Mouse (Mus musculus): ENCODE results near the gene Mfsd4a. TPM values are rescaled to one million over a fixed set of nuclear protein-coding genes. Genes with fewer than 3 reads are reported as not detected.

Gene Mfsd4a
- polyA plus RNA-seq, 1 experiment from 2014 or later = 8.1 TPM

DNA sequence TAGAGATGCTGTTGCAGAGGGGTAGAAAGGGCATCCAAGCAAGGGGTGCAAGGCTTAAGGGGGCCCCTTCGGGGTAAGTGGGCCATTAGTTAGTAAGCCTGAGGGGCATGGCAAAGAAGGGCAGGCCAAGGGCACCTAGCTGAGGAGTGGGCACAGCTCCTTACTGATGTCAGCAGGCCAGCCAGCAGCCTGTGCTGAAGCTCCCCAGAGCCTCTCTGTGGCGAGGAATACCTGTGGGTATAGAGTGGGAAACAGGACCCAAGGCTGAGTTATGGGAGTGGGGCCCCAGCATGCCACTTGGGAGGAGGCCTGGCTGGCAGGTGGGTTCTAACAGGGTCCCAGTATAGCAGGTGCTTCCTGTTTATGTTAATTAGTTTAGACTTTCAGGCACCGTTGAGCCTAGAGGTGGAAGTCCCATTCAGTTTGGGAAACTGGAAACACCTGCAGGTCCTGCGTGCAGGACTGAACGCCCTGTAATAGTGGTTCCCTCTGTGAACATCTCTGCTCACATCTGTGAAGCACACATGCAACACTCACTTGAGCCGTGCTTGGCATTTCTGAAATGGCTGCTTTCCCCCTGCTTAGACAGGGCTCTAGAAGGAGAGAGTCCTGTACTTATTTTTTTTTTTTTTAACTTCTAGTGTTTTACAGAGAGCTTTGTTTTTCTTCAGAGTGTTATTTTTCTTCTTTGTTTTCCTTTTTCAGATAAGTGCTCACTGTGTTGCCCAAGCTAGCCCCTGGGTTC is 34.3 kb upstream of the Mfsd4a start:
- Histone ChIP-seq H3K27ac (replicated peaks; ENCODE audit: low read depth, low read length) (no peak overlapping the region), H3K9me3 (replicated peaks; ENCODE audit: control insufficient read depth, low read length) (no peaks in the 10 kb centered on the region), H3K36me3 (replicated peaks; ENCODE audit: control insufficient read depth, insufficient read depth, low read depth, low read length) (no peaks in the 10 kb centered on the region), H3K9ac (replicated peaks; ENCODE audit: low read length) (no peak overlapping the region), H3K4me2 (ENCODE audit: low read depth, low read length) (no peak overlapping the region), H3K27me3 (ENCODE audit: control insufficient read depth, insufficient read depth, low read length) (no peaks in the 10 kb centered on the region), H3K4me1 (ENCODE audit: control insufficient read depth, insufficient read depth, low read length) (no peaks in the 10 kb centered on the region), H3K4me3 (ENCODE audit: low read depth, low read length) (no peak overlapping the region)
- DNase-seq (ENCODE audit: low spot score) (no peak), ATAC-seq (replicated peaks; ENCODE audit: insufficient number of reproducible peaks, low FRiP score, low TSS enrichment, low read depth) (no peak)
- WGBS = 60% methylated on average over 6 of the region's 6 CpGs

DNA sequence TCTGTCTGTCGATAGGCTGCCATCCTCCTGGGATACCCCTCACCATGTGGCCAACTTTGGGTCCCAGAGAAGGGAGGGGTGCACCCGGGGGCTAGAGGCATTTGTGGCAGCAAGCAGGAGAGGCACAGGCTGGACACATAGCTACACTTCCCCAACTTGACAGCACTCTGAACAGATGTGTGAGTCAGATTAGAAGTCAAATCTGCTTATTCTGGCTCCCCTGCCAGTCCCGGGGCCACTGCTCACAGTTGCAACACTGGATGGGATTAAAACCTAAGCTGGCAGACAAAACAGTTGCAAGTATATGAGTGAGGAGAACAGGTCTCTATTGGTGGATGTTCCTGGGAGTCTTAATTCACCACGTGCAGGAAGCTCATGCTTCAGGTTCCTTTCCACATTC is 31.9 kb upstream of the Mfsd4a start:
- no peaks in the 10 kb centered on the region for H3K4me1 ChIP-seq (ENCODE audit: control insufficient read depth, insufficient read depth, low read length)
- no peak overlapping the region for H3K9ac ChIP-seq (replicated peaks; ENCODE audit: low read length)
- H3K9me3 ChIP-seq (replicated peaks; ENCODE audit: control insufficient read depth, low read length) = no peaks in the 10 kb centered on the region
- no peak overlapping the region for H3K4me2 ChIP-seq (ENCODE audit: low read depth, low read length)
- DNase-seq (ENCODE audit: low spot score) (no peak), ATAC-seq (replicated peaks; ENCODE audit: insufficient number of reproducible peaks, low FRiP score, low TSS enrichment, low read depth) (no peak)
- H3K4me3 ChIP-seq (ENCODE audit: low read depth, low read length) = no peak overlapping the region
- no peaks in the 10 kb centered on the region for H3K27me3 ChIP-seq (ENCODE audit: control insufficient read depth, insufficient read depth, low read length)
- 76% methylated on average over 4 of the region's 4 CpGs for WGBS
- H3K36me3 ChIP-seq (replicated peaks; ENCODE audit: control insufficient read depth, insufficient read depth, low read depth, low read length) = no peaks in the 10 kb centered on the region
- H3K27ac ChIP-seq (replicated peaks; ENCODE audit: low read depth, low read length) = no peak overlapping the region

DNA sequence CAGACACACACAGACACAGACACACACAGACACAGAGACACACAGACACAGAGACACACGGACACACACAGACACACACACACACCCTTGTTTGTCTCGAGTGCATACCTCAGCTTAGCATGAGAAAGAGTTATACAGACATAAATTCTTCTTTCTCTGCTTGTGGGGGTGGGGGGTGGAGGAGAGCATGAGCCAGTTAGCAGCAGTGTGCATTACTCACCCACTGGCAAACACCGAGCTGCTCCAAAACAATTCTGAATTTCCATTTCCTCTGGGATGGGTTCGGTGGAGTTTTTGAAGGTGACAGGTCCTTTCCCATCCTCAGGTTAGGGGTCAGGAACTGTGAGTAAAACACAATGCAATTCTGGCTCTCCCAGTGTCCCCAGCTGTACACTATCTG is 31.2 kb upstream of the Mfsd4a start:
- 82% methylated on average over 4 of the region's 4 CpGs for WGBS
- no peak overlapping the region for H3K4me3 ChIP-seq (ENCODE audit: low read depth, low read length)
- no peaks in the 10 kb centered on the region for H3K27me3 ChIP-seq (ENCODE audit: control insufficient read depth, insufficient read depth, low read length)
- ATAC-seq (replicated peaks; ENCODE audit: insufficient number of reproducible peaks, low FRiP score, low TSS enrichment, low read depth) (no peak), DNase-seq (ENCODE audit: low spot score) (no peak)
- no peak overlapping the region for H3K9ac ChIP-seq (replicated peaks; ENCODE audit: low read length)
- no peak overlapping the region for H3K4me2 ChIP-seq (ENCODE audit: low read depth, low read length)
- H3K27ac ChIP-seq (replicated peaks; ENCODE audit: low read depth, low read length) = no peak overlapping the region
- no peaks in the 10 kb centered on the region for H3K36me3 ChIP-seq (replicated peaks; ENCODE audit: control insufficient read depth, insufficient read depth, low read depth, low read length)
- no peaks in the 10 kb centered on the region for H3K4me1 ChIP-seq (ENCODE audit: control insufficient read depth, insufficient read depth, low read length)
- no peaks in the 10 kb centered on the region for H3K9me3 ChIP-seq (replicated peaks; ENCODE audit: control insufficient read depth, low read length)

DNA sequence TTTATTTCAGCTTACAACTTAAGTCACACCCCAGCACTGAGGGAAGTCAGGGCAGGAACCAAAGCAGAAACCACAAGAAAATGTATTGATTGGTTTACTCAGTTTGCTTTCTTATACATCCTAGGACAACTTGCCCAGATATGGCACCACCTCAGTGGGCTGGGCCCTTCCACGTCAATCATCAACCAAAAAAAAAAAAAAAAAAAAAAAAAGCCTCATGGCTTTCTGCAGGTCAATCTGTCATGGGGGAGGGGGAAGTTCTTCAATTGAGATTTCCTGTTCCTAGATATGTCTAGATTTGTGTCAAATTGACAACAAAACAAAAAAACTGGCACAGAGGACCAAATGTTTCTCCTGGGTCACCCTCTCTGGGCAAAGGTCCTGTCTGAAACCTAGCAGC is 30.2 kb upstream of the Mfsd4a start:
- no peaks in the 10 kb centered on the region for H3K36me3 ChIP-seq (replicated peaks; ENCODE audit: control insufficient read depth, insufficient read depth, low read depth, low read length)
- 72% methylated on average over 1 of the region's 1 CpGs for WGBS
- DNase-seq (ENCODE audit: low spot score) (no peak), ATAC-seq (replicated peaks; ENCODE audit: insufficient number of reproducible peaks, low FRiP score, low TSS enrichment, low read depth) (no peak)
- no peak overlapping the region for H3K4me2 ChIP-seq (ENCODE audit: low read depth, low read length)
- H3K27me3 ChIP-seq (ENCODE audit: control insufficient read depth, insufficient read depth, low read length) = no peaks in the 10 kb centered on the region
- H3K27ac ChIP-seq (replicated peaks; ENCODE audit: low read depth, low read length) = no peak overlapping the region
- no peaks in the 10 kb centered on the region for H3K4me1 ChIP-seq (ENCODE audit: control insufficient read depth, insufficient read depth, low read length)
- H3K9me3 ChIP-seq (replicated peaks; ENCODE audit: control insufficient read depth, low read length) = no peaks in the 10 kb centered on the region
- H3K4me3 ChIP-seq (ENCODE audit: low read depth, low read length) = no peak overlapping the region
- no peak overlapping the region for H3K9ac ChIP-seq (replicated peaks; ENCODE audit: low read length)

DNA sequence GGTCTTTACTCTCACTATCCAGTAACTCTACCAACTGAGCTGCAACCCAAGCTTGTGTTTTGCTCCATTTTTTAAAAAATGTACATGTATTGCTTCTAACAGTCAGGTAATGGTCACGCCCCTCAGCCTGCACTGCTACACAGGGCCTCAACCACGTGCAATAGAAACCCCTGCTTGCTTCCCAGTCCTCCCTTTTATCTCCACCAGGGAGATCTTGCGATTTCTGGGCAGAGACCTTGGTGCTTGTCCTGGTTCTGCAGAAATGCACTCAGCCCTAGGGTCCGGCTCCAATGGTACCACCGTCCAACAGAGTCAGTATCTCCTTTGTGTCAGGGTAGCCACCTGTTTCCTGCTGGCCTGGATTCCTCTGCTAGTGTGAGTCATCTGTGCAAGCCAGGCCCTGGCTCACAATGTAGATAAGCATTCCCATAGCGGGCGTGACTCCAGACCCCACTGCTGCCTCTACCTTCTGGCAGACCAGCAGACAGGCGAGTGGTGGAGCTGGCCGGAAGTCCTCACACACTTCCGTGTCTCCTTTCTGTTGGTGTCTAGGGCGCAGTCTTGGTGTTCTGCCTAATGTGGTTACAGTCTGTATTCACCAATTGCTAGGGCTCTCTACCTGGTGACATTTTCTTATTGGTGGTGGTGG is 27.6 kb upstream of the Mfsd4a start:
- H3K4me1 ChIP-seq (ENCODE audit: control insufficient read depth, insufficient read depth, low read length) = no peaks in the 10 kb centered on the region
- no peak overlapping the region for H3K27ac ChIP-seq (replicated peaks; ENCODE audit: low read depth, low read length)
- no peak overlapping the region for H3K9ac ChIP-seq (replicated peaks; ENCODE audit: low read length)
- no peaks in the 10 kb centered on the region for H3K36me3 ChIP-seq (replicated peaks; ENCODE audit: control insufficient read depth, insufficient read depth, low read depth, low read length)
- WGBS = 80% methylated on average over 11 of the region's 11 CpGs
- H3K9me3 ChIP-seq (replicated peaks; ENCODE audit: control insufficient read depth, low read length) = no peaks in the 10 kb centered on the region
- no peaks in the 10 kb centered on the region for H3K27me3 ChIP-seq (ENCODE audit: control insufficient read depth, insufficient read depth, low read length)
- no peak overlapping the region for H3K4me3 ChIP-seq (ENCODE audit: low read depth, low read length)
- ATAC-seq (replicated peaks; ENCODE audit: insufficient number of reproducible peaks, low FRiP score, low TSS enrichment, low read depth) (no peak), DNase-seq (ENCODE audit: low spot score) (no peak)
- H3K4me2 ChIP-seq (ENCODE audit: low read depth, low read length) = no peak overlapping the region

DNA sequence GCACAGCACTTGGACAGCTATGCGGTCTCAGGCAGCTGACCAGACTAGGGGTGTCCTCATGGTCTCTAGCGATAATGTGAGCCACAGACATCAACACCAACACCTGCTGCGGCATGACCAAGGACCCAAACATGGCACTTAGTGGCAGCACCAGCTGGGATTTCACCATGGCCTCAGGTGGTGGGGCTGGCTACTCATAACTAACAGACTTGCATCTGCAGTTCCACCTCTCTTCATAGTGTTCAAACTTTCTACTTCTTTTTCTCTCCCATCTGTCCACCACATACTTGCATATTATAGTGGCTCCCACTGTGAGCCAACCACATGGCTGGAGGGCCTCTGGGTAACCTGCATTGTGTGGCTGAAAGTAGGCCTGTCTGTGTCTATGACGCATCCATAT is 25.4 kb upstream of the Mfsd4a start:
- Histone ChIP-seq H3K27ac (replicated peaks; ENCODE audit: low read depth, low read length) (no peak overlapping the region), H3K9ac (replicated peaks; ENCODE audit: low read length) (no peak overlapping the region), H3K9me3 (replicated peaks; ENCODE audit: control insufficient read depth, low read length) (no peaks in the 10 kb centered on the region), H3K27me3 (ENCODE audit: control insufficient read depth, insufficient read depth, low read length) (no peaks in the 10 kb centered on the region), H3K36me3 (replicated peaks; ENCODE audit: control insufficient read depth, insufficient read depth, low read depth, low read length) (no peaks in the 10 kb centered on the region), H3K4me1 (ENCODE audit: control insufficient read depth, insufficient read depth, low read length) (no peaks in the 10 kb centered on the region), H3K4me2 (ENCODE audit: low read depth, low read length) (no peak overlapping the region), H3K4me3 (ENCODE audit: low read depth, low read length) (no peak overlapping the region)
- no peak for ATAC-seq (replicated peaks; ENCODE audit: insufficient number of reproducible peaks, low FRiP score, low TSS enrichment, low read depth)
- DNase-seq (ENCODE audit: low spot score) = no peak
- WGBS = 95% methylated on average over 4 of the region's 4 CpGs

DNA sequence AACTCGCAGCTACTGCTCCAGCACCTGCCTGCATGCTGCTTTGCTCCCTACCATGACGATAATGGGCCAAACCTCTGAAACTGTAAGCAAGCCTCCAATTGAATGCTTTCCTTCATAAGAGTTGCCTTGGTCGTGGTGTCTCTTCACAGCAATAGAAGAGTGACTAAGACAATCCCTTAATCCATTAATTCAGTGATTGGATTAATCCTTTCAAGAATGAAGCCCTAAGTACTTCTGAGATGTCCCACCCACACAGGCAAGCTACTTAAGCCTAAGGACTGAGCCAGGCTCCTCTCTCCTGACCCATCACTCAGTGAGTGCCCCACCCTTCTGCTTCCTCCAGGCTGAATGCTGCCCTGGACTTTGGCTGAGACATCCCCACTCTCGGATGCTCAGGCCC is 22.4 kb upstream of the Mfsd4a start:
- Histone ChIP-seq H3K4me1 (ENCODE audit: control insufficient read depth, insufficient read depth, low read length) (no peaks in the 10 kb centered on the region), H3K4me2 (ENCODE audit: low read depth, low read length) (no peak overlapping the region), H3K27ac (replicated peaks; ENCODE audit: low read depth, low read length) (no peak overlapping the region), H3K4me3 (ENCODE audit: low read depth, low read length) (no peak overlapping the region), H3K9me3 (replicated peaks; ENCODE audit: control insufficient read depth, low read length) (no peaks in the 10 kb centered on the region), H3K36me3 (replicated peaks; ENCODE audit: control insufficient read depth, insufficient read depth, low read depth, low read length) (no peaks in the 10 kb centered on the region), H3K27me3 (ENCODE audit: control insufficient read depth, insufficient read depth, low read length) (no peaks in the 10 kb centered on the region), H3K9ac (replicated peaks; ENCODE audit: low read length) (no peak overlapping the region)
- ATAC-seq (replicated peaks; ENCODE audit: insufficient number of reproducible peaks, low FRiP score, low TSS enrichment, low read depth) (no peak), DNase-seq (ENCODE audit: low spot score) (no peak)
- 68% methylated on average over 4 of the region's 4 CpGs for WGBS

DNA sequence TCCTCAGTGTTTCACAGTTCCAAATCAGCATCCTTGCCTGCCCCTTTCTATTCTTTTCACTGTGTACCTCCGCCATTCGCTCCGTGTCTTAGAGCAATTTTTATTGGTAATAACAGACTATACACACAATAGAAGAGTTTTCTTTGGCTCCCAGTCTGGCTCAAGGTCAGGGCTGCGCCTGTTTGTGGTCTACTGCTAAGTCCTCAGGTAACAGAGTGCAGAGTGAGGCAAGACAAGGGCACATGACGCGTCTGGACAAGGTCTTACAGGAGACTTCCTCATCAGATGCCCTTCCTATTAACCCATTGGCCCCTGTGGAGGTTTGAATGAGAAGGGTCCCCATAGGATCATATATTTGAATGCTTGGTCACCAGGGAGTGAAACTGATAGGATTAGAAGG is 21.9 kb upstream of the Mfsd4a start:
- DNase-seq (ENCODE audit: low spot score) (no peak), ATAC-seq (replicated peaks; ENCODE audit: insufficient number of reproducible peaks, low FRiP score, low TSS enrichment, low read depth) (no peak)
- Histone ChIP-seq H3K36me3 (replicated peaks; ENCODE audit: control insufficient read depth, insufficient read depth, low read depth, low read length) (no peaks in the 10 kb centered on the region), H3K9me3 (replicated peaks; ENCODE audit: control insufficient read depth, low read length) (no peaks in the 10 kb centered on the region), H3K4me2 (ENCODE audit: low read depth, low read length) (no peak overlapping the region), H3K27ac (replicated peaks; ENCODE audit: low read depth, low read length) (no peak overlapping the region), H3K9ac (replicated peaks; ENCODE audit: low read length) (no peak overlapping the region), H3K4me3 (ENCODE audit: low read depth, low read length) (no peak overlapping the region), H3K27me3 (ENCODE audit: control insufficient read depth, insufficient read depth, low read length) (no peaks in the 10 kb centered on the region), H3K4me1 (ENCODE audit: control insufficient read depth, insufficient read depth, low read length) (no peaks in the 10 kb centered on the region)
- WGBS = 80% methylated on average over 6 of the region's 6 CpGs

All from embryonic facial prominence, embryonic 11.5 days (tissue).